Mouse (Mus musculus): Measurements from ENCODE around the gene Grid1. TPM values are rescaled to one million over a fixed set of nuclear protein-coding genes. Genes with fewer than 3 reads are reported as not detected.

Grid1 gene
- total and polyA plus RNA-seq, 2 experiments from 2014 or later = 10.5 to 39.4 TPM

GRCm38 (mm10) chr14:35159296-35159695, 339.4 kb downstream of the Grid1 start:
- no peak overlapping the region for H3K4me2 ChIP-seq (ENCODE audit: low read depth, low read length, poor library complexity, severe bottlenecking)
- H3K9ac ChIP-seq (replicated peaks; ENCODE audit: low read length, poor library complexity, severe bottlenecking) = no peak overlapping the region
- no peak overlapping the region for H3K4me3 ChIP-seq (ENCODE audit: low read depth, low read length)
- no peaks in the 10 kb centered on the region for H3K27me3 ChIP-seq (ENCODE audit: insufficient read depth, low read length)
- no peaks in the 10 kb centered on the region for H3K36me3 ChIP-seq (ENCODE audit: insufficient read depth, low read length)
- no peaks in the 10 kb centered on the region for H3K9me3 ChIP-seq (ENCODE audit: low read length)
- TF ChIP-seq CTCF (IDR thresholded peaks at IDR 0.05) = no peak
- no peaks in the 10 kb centered on the region for H3K4me1 ChIP-seq (ENCODE audit: insufficient read depth, low read length)
- H3K27ac ChIP-seq (ENCODE audit: low read depth, low read length) = no peak overlapping the region
- DNase-seq (ENCODE audit: low spot score) (no peak), ATAC-seq (ENCODE audit: low FRiP score) (no peak)
- WGBS = 81% methylated on average over 2 of the region's 2 CpGs

- 93% methylated on average over 2 of the region's 2 CpGs for WGBS
- H3K27me3 ChIP-seq (ENCODE audit: insufficient read depth, low read length) = no peaks in the 10 kb centered on the region
- H3K4me2 ChIP-seq (ENCODE audit: low read depth, low read length, poor library complexity, severe bottlenecking) = no peak overlapping the region
- no peaks in the 10 kb centered on the region for H3K4me1 ChIP-seq (ENCODE audit: insufficient read depth, low read length)
- H3K36me3 ChIP-seq (ENCODE audit: insufficient read depth, low read length) = no peaks in the 10 kb centered on the region
- no peaks in the 10 kb centered on the region for H3K9me3 ChIP-seq (ENCODE audit: low read length)
- no peak overlapping the region for H3K27ac ChIP-seq (ENCODE audit: low read depth, low read length)
- no peak overlapping the region for H3K4me3 ChIP-seq (ENCODE audit: low read depth, low read length)
- no peak for TF ChIP-seq CTCF (IDR thresholded peaks at IDR 0.05)
- peak; percentile 67 for DNase-seq (ENCODE audit: low spot score)
- H3K9ac ChIP-seq (replicated peaks; ENCODE audit: low read length, poor library complexity, severe bottlenecking) = no peak overlapping the region
- no peak for ATAC-seq (ENCODE audit: low FRiP score)
Observed at GRCm38 (mm10) chr14:35167451-35167850, 347.5 kb downstream of the Grid1 start.

DNA sequence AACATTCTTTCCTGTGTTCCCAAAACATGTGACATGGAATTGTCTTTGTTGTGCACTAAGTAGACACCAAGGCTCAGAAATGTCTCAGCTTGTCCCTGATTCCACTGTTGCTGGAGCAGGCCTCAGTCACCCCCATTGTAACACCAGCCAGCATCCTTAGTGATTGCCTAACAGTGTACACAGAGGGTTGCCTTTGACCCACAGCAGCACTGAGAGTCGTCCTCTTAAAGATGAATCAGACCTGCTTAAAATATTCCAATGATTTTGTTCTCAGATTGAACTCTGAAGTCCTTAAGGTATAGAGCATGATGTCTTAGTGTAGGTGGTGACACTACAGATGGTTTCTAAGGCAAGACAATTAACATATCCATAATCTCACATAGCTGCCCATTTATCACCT, 354.0 kb downstream of the Grid1 start:
- WGBS = 74% methylated on average over 1 of the region's 1 CpGs

GRCm38 (mm10) chr14:35176021-35176420, 356.1 kb downstream of the Grid1 start:
- no peak overlapping the region for H3K4me3 ChIP-seq (ENCODE audit: low read depth, low read length)
- H3K27ac ChIP-seq (ENCODE audit: low read depth, low read length) = no peak overlapping the region
- TF ChIP-seq CTCF (IDR thresholded peaks at IDR 0.05) = no peak
- no peaks in the 10 kb centered on the region for H3K9me3 ChIP-seq (ENCODE audit: low read length)
- H3K9ac ChIP-seq (replicated peaks; ENCODE audit: low read length, poor library complexity, severe bottlenecking) = no peak overlapping the region
- H3K36me3 ChIP-seq (ENCODE audit: insufficient read depth, low read length) = no peaks in the 10 kb centered on the region
- H3K4me1 ChIP-seq (ENCODE audit: insufficient read depth, low read length) = no peaks in the 10 kb centered on the region
- DNase-seq (ENCODE audit: low spot score) (no peak), ATAC-seq (ENCODE audit: low FRiP score) (no peak)
- 83% methylated on average over 3 of the region's 3 CpGs for WGBS
- no peak overlapping the region for H3K4me2 ChIP-seq (ENCODE audit: low read depth, low read length, poor library complexity, severe bottlenecking)
- H3K27me3 ChIP-seq (ENCODE audit: insufficient read depth, low read length) = no peaks in the 10 kb centered on the region

More for the DNA sequence above, 354.0 kb downstream of the Grid1 start:
- no peaks in the 10 kb centered on the region for H3K9me3 ChIP-seq (ENCODE audit: low read length)
- no peaks in the 10 kb centered on the region for H3K27me3 ChIP-seq (ENCODE audit: insufficient read depth, low read length)
- H3K27ac ChIP-seq (ENCODE audit: low read depth, low read length) = no peak overlapping the region
- H3K4me2 ChIP-seq (ENCODE audit: low read depth, low read length, poor library complexity, severe bottlenecking) = no peak overlapping the region
- H3K9ac ChIP-seq (replicated peaks; ENCODE audit: low read length, poor library complexity, severe bottlenecking) = no peak overlapping the region
- H3K4me1 ChIP-seq (ENCODE audit: insufficient read depth, low read length) = no peaks in the 10 kb centered on the region
- no peak for DNase-seq (ENCODE audit: low spot score)
- H3K4me3 ChIP-seq (ENCODE audit: low read depth, low read length) = no peak overlapping the region
- no peak for TF ChIP-seq CTCF (IDR thresholded peaks at IDR 0.05)
- ATAC-seq (ENCODE audit: low FRiP score) = no peak
- no peaks in the 10 kb centered on the region for H3K36me3 ChIP-seq (ENCODE audit: insufficient read depth, low read length)

- no peak for TF ChIP-seq CTCF (IDR thresholded peaks at IDR 0.05)
- Histone ChIP-seq H3K4me1 (ENCODE audit: insufficient read depth, low read length) (no peaks in the 10 kb centered on the region), H3K27ac (ENCODE audit: low read depth, low read length) (no peak overlapping the region), H3K4me3 (ENCODE audit: low read depth, low read length) (no peak overlapping the region), H3K27me3 (ENCODE audit: insufficient read depth, low read length) (no peaks in the 10 kb centered on the region), H3K4me2 (ENCODE audit: low read depth, low read length, poor library complexity, severe bottlenecking) (no peak overlapping the region), H3K9me3 (ENCODE audit: low read length) (no peaks in the 10 kb centered on the region), H3K9ac (replicated peaks; ENCODE audit: low read length, poor library complexity, severe bottlenecking) (no peak overlapping the region), H3K36me3 (ENCODE audit: insufficient read depth, low read length) (no peaks in the 10 kb centered on the region)
- DNase-seq (ENCODE audit: low spot score) (no peak), ATAC-seq (ENCODE audit: low FRiP score) (no peak)
Observed at GRCm38 (mm10) chr14:35179076-35179475, 359.2 kb downstream of the Grid1 start.

DNA sequence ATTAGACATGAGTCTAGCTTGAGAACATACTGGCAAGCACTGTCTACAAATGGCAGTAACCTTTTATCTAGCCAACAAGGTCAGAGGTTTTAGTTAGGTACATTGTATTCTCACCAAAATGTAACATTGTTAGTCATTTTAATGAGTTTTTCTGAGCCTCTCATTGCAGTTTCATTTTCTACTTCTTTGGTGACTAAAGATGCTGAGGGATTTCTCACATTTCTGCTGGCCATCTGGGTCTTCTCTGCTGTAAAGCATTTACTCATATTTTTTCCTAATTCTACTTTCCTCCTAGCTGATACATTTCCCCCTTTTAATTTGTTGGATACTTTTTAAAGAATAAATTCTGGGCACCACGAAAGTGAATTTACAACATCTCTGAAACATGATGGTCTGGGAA, 365.5 kb downstream of the Grid1 start:
- 84% methylated on average over 1 of the region's 1 CpGs for WGBS
- no peak for TF ChIP-seq CTCF (IDR thresholded peaks at IDR 0.05)
- no peaks in the 10 kb centered on the region for H3K4me1 ChIP-seq (ENCODE audit: insufficient read depth, low read length)
- H3K27ac ChIP-seq (ENCODE audit: low read depth, low read length) = no peak overlapping the region
- H3K27me3 ChIP-seq (ENCODE audit: insufficient read depth, low read length) = no peaks in the 10 kb centered on the region
- H3K9me3 ChIP-seq (ENCODE audit: low read length) = no peaks in the 10 kb centered on the region
- ATAC-seq (ENCODE audit: low FRiP score) = no peak
- no peak overlapping the region for H3K4me3 ChIP-seq (ENCODE audit: low read depth, low read length)
- DNase-seq (ENCODE audit: low spot score) = no peak
- no peaks in the 10 kb centered on the region for H3K36me3 ChIP-seq (ENCODE audit: insufficient read depth, low read length)
- no peak overlapping the region for H3K4me2 ChIP-seq (ENCODE audit: low read depth, low read length, poor library complexity, severe bottlenecking)
- H3K9ac ChIP-seq (replicated peaks; ENCODE audit: low read length, poor library complexity, severe bottlenecking) = no peak overlapping the region
